ENCODE assay signal across 12 mouse cellular contexts in genomic region chr15:97164616-97165015, GRCm38 (mm10).
DNase-seq lines count a peak whose midpoint lies in the region; ATAC-seq and TF ChIP-seq lines count a peak whose summit lies in the region.
"Had no signal": no experiment of that assay in that cellular context is flagged by ENCODE, and none has a peak within 500 bp of the region (broad histone marks: within the 10 kb centered on the region; RNA-seq: fewer than 3 reads in every experiment).

No protein-coding gene starts in this region.

- H3K36me3 ChIP-seq in hindbrain, postnatal 0 days (ENCODE audit: insufficient read depth, low read length): no peaks in the 10 kb centered on the region
- H3K36me3 ChIP-seq: embryonic facial prominence, embryonic 12.5 days; limb, embryonic 13.5 days had no signal

- DNase-seq in embryo, embryonic 11 days: peak; percentile 33
- DNase-seq in embryo, embryonic 10 days (ENCODE audit: low spot score): no peak
- DNase-seq in retina, postnatal 1 day: peak; percentile 37
- DNase-seq in retina, embryonic 14.5 days (ENCODE audit: low spot score): no peak
- DNase-seq in kidney, postnatal 36 days: peak; percentile 25 to 36
- no peak for DNase-seq in cerebellum, adult 9-10 months
- no peak for DNase-seq in layer of hippocampus, postnatal 14 days (ENCODE audit: low spot score in 2 of 2)
- DNase-seq in hindbrain, postnatal 0 days (ENCODE audit: low spot score): no peak
- DNase-seq: forebrain, postnatal 0 days had no signal

- no peak for ATAC-seq in hindbrain, postnatal 0 days
- ATAC-seq: forebrain, postnatal 0 days; midbrain, embryonic 16.5 days had no signal

- WGBS in hindbrain, postnatal 0 days: 75% methylated on average over 15 of the region's 15 CpGs

- TF ChIP-seq CTCF in hindbrain, postnatal 0 days (IDR thresholded peaks at IDR 0.05; ENCODE audit: low read depth): no peak

- H3K4me2 ChIP-seq in hindbrain, postnatal 0 days (ENCODE audit: low read depth, low read length): no peak overlapping the region
- H3K4me2 ChIP-seq: embryonic facial prominence, embryonic 12.5 days; limb, embryonic 13.5 days had no signal

- no peaks in the 10 kb centered on the region for H3K27me3 ChIP-seq in hindbrain, postnatal 0 days (ENCODE audit: insufficient read depth, low read length)
- H3K27me3 ChIP-seq: embryonic facial prominence, embryonic 12.5 days; limb, embryonic 13.5 days had no signal

- H3K4me1 ChIP-seq in hindbrain, postnatal 0 days (ENCODE audit: insufficient read depth, low read length): no peaks in the 10 kb centered on the region
- H3K4me1 ChIP-seq: embryonic facial prominence, embryonic 12.5 days; limb, embryonic 13.5 days had no signal

- no peak overlapping the region for H3K27ac ChIP-seq in hindbrain, postnatal 0 days
- H3K27ac ChIP-seq: embryonic facial prominence, embryonic 12.5 days; limb, embryonic 13.5 days had no signal

- no peak overlapping the region for H3K4me3 ChIP-seq in hindbrain, postnatal 0 days (ENCODE audit: low read length)
- H3K4me3 ChIP-seq: embryonic facial prominence, embryonic 12.5 days; limb, embryonic 13.5 days had no signal

- no peak overlapping the region for H3K9ac ChIP-seq in hindbrain, postnatal 0 days (replicated peaks; ENCODE audit: low read length)
- H3K9ac ChIP-seq: embryonic facial prominence, embryonic 12.5 days; forebrain, postnatal 0 days; limb, embryonic 13.5 days had no signal

- H3K9me3 ChIP-seq in hindbrain, postnatal 0 days (ENCODE audit: low read length): no peaks in the 10 kb centered on the region
- H3K9me3 ChIP-seq: embryonic facial prominence, embryonic 12.5 days; limb, embryonic 13.5 days had no signal

Comparison
In these comparisons a context has a peak if more than half of its experiments do, and no peak if none do; other contexts are left out.
1. DNase-seq: peak in embryo, embryonic 11 days (single experiment), retina, postnatal 1 day (single experiment) and kidney, postnatal 36 days (2 of 2); none in embryo, embryonic 10 days (single experiment), retina, embryonic 14.5 days (single experiment), cerebellum, adult 9-10 months (single experiment), layer of hippocampus, postnatal 14 days (0 of 2) and hindbrain, postnatal 0 days (single experiment).